Mouse (Mus musculus) WW6 (cell line): ENCODE data around the gene Gm2163.
"Not testable (repeated sequence)": the region's sequence is repeated elsewhere in the genome, so short reads cannot be mapped to it uniquely, and the experiment has no call there.

Source experiments
- DNase-seq: peaks from one replicate; pipeline ENCODE4 v3.0.0-alpha.2; 2013; ENCODE audit warnings: low read depth, low spot score

Gm2163 gene

DNA sequence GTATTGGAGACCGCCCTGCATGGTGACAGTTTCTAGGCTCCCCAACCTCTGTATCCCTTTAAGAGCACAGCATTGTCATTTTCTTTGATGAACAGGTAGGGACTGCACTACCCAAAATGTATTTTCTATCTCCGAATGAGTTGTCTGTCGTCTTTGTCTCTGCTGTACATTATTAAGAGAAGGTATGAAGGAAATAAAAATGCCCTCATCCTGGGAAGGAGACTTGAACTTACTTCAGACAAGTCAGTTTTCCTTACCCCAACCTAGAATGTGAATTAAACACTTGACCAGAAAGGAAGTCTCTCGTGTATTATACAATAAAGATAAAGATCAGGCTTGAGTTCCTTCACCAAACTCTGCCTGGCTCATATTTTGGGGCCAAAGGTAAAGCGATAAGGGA is at the start of gene Gm2163:
Gene Gm2163 (plus strand): TSS at position 301 of the 400 bp plus-strand sequence.
- DNase-seq: not testable (repeated sequence)

DNA sequence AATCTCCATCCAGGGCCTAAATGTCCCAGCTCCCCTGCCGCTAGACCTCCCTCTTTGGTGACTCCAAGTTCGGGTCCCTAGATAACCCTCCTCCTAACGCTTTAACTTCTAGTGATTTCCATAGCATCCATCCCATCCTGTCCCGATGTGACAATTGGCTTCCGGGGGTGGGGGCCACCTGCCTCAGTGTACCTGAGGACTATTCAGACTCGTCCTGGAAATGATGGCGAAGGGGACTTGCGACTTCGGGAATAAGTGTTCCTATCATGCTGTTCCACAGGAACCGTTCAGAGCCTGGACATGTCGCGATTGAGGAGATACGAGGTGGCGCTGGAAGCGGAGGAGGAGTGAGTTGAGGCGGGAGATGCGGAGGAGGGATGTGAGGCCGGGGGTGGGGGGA is 27.5 kb upstream of the Gm2163 start, which contains the start of gene Gm21586:
Gene Gm21586 (plus strand): TSS at position 301 of the 400 bp plus-strand sequence.
- DNase-seq: not testable (repeated sequence)

DNA sequence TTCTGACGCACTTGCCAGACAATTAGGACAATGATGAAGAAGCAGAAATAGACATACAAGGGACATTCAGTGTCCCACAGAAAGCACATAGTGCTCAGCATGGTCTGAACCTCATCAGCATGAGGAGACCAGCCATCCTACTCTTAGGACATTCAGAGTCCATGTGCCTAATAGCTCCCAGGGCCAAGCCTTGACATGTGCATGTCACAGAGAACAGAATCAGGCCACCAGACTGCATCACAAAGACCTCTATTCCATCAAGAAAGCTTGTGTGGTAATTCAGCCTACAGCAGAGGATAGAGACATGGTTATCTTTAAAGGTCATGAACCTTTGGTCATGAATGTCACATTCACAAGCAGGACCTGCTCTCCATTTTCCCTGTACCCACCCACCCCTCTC is 61.5 kb downstream of the Gm2163 start, which contains the start of gene Fam205a2:
Gene Fam205a2 (minus strand): TSS at position 101 of the 400 bp plus-strand sequence.
- DNase-seq: not testable (repeated sequence)

DNA sequence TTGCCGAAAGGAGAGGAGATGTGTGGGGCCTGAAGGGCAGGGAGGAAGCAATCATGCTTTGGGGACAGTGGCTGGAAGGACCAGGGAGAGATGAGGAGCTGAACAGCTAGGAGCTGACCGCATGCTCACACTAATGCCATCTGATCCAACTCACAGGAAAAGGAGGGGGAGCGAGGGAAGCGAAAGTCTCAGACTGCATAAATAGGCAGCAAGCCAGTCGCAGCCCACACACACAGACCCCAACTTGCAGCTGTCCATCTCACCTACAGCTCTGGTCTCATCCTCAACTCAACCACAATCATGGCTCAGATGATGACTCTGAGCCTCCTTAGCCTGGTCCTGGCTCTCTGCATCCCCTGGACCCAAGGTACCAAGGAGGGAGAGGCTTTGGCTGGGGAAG is 145.3 kb downstream of the Gm2163 start, which contains the start of gene Gm10591:
Gene Gm10591 (plus strand): TSS at position 301 of the 400 bp plus-strand sequence.
- not testable (repeated sequence) for DNase-seq

DNA sequence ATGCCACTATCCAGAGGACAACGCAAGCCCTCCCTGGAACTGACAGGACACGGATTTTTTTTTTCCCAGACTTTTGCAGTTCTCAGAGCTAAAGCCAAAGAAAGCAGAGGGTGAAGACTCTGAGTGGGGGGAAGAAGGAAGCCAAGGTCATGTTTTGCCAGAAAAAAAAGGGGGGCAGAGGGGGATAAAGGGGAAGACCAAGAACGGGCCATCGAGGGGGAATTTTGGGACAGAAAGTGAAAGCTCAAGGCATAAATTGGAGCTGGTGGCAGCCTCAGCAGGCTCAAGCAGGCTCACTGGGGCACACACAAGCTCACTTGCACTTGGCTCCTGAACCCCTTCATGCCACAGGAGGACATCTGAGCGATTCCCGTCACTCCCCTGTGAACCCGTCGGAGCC is 162.9 kb downstream of the Gm2163 start, which contains the start of gene Gm2564:
Gene Gm2564 (plus strand): TSS at position 301 of the 400 bp plus-strand sequence.
- not testable (repeated sequence) for DNase-seq
